Mouse (Mus musculus) lung, embryonic 16.5 days (tissue): ENCODE measurements around the gene Cabin1. TPM values are rescaled to one million over a fixed set of nuclear protein-coding genes. Genes with fewer than 3 reads are reported as not detected.

ENCODE experiments used
- ATAC-seq: fragments of 200-750 bp; cut with Nextera tagmentation; 2 replicates; pipeline ENCODE4 v1.8.0; 2017; ENCODE audit warnings: low read depth, mild to moderate bottlenecking, moderate library complexity
- H3K27ac ChIP-seq: fragments of 300-500 bp; sonication (generic); 2 replicates; pipeline ENCODE4 v1.5.1; 2014; ENCODE audit warnings: mild to moderate bottlenecking, control low read depth, low read length
- H3K27me3 ChIP-seq: fragments of 300-500 bp; sonication (generic); 2 replicates; pipeline ENCODE4 v1.6.1; 2014; ENCODE audit warnings: low read depth, low read length, mixed read lengths; ENCODE audit not compliant: control insufficient read depth, insufficient read depth
- H3K36me3 ChIP-seq: fragments of 300-500 bp; sonication (generic); 2 replicates; pipeline ENCODE4 v1.6.1; 2014; ENCODE audit warnings: low read length; ENCODE audit not compliant: control insufficient read depth, insufficient read depth
- H3K4me1 ChIP-seq: fragments of 300-500 bp; sonication (generic); replicated peaks from 2 replicates; pipeline ENCODE4 v1.6.1; 2014; ENCODE audit warnings: low read length, mixed read lengths; ENCODE audit not compliant: control insufficient read depth, insufficient read depth
- H3K4me2 ChIP-seq: fragments of 300-500 bp; sonication (generic); 2 replicates; pipeline ENCODE4 v1.6.1; 2014; ENCODE audit warnings: low read depth, low read length, control low read depth
- H3K4me3 ChIP-seq: fragments of 300-500 bp; sonication (generic); 2 replicates; pipeline ENCODE4 v1.5.1; 2014; ENCODE audit warnings: mild to moderate bottlenecking, low read length, control low read depth
- H3K9ac ChIP-seq: fragments of 300-500 bp; sonication (generic); 2 replicates; pipeline ENCODE4 v1.6.1; 2014; ENCODE audit warnings: low read length, control low read depth
- H3K9me3 ChIP-seq: fragments of 300-500 bp; sonication (generic); 2 replicates; pipeline ENCODE4 v1.6.1; 2016; ENCODE audit warnings: low read length; ENCODE audit not compliant: control insufficient read depth
- WGBS: fragments of 180-500 bp; shearing (Covaris S2); extraction: QIAGEN DNeasy Blood & Tissue Kit; methylation state at CpG from one replicate; pipeline ENCODE4 v1.1.7; 2014; 5-methylcytosine and 5-hydroxymethylcytosine counted together
- polyA plus RNA-seq: library from polyadenylated mRNA; unstranded; fragments of >200 nt; fragmentation: Nextera tagmentation; extraction: Ambion mirVana; gene quantifications from 2 replicates; pipeline ENCODE4 v1.2.1, GENCODE M21; 2015

Gene Cabin1
- polyA plus RNA-seq, 1 experiment from 2014 or later, result 39.7 TPM

DNA sequence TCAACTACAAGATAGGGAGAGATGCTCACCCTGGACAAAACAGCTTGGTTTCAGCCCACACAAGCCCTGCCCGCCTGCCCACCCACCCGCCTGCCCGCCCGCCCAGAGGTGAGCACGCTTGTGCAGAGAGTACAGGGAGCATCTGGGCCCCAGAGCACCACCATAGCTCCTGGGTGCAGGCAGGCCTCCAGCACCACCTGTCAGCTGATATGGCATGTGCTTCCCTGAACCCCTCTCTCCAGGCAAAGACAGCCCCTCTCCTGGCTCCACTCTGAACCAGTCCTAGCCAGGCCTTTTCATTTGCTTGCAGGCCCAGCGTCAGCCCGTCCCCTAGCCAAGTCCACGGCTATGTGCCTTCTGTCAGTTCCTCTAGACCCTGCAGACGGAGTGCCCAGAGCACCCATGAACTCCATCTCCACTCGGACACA, 83.6 kb downstream of the Cabin1 start:
- no peak overlapping the region for H3K4me3 ChIP-seq
- no peak overlapping the region for H3K27ac ChIP-seq
- no peaks in the 10 kb centered on the region for H3K27me3 ChIP-seq
- H3K9me3 ChIP-seq, result no peaks in the 10 kb centered on the region
- no peak overlapping the region for H3K9ac ChIP-seq
- no peak for ATAC-seq
- H3K36me3 ChIP-seq, result no peaks in the 10 kb centered on the region
- WGBS, result 89% methylated on average over 10 of the region's 10 CpGs
- H3K4me2 ChIP-seq, result no peak overlapping the region
- peaks cover 31% of the 10 kb centered on the region for H3K4me1 ChIP-seq

DNA sequence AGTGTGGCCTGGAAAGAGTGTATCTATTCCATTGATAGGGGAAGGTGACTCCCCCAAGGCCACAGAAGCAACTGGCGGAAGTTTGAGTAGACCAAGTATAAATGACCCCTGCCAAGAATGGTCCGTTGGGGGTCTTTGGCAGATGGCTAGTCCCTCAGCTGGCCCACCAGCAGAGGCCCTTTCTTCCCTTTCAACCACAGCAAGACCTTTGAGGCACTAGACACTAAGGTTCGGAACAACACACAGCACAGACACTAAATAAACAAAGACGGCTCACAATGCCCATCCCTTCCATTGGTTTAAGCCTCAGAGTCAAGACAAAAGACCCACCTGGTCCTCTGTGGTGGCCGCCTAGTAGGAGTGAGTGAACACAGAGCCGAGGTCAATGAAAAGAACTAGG, 84.9 kb downstream of the Cabin1 start:
- no peak overlapping the region for H3K9ac ChIP-seq
- no peaks in the 10 kb centered on the region for H3K27me3 ChIP-seq
- no peaks in the 10 kb centered on the region for H3K36me3 ChIP-seq
- H3K4me1 ChIP-seq, result peaks cover 36% of the 10 kb centered on the region
- no peaks in the 10 kb centered on the region for H3K9me3 ChIP-seq
- ATAC-seq, result no peak
- no peak overlapping the region for H3K4me2 ChIP-seq
- H3K27ac ChIP-seq, result no peak overlapping the region
- H3K4me3 ChIP-seq, result no peak overlapping the region
- WGBS, result 87% methylated on average over 6 of the region's 6 CpGs

DNA sequence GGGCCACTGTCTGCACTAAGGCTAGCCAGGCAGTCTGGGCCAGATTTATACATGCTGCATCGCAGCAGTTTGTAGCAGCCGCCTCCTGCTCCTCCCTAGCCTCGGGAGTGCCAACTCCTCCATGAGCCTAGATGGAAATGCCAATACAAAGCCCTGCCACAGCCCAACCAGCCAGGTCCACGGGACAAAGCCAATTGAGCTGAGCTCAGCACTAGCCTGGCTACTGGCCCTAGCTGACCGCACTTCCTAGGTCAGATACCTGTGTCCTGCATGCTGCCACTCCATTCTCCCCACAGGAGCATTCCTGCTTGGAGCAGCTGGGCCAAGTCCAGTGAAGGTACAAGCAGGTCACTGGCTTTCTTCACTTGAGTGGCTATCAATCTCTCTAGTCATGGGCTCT, 86.2 kb downstream of the Cabin1 start:
- 72% methylated on average over 5 of the region's 5 CpGs for WGBS
- H3K9ac ChIP-seq, result peak overlapping the region; percentile 47
- peaks cover 36% of the 10 kb centered on the region for H3K4me1 ChIP-seq
- no peak overlapping the region for H3K4me2 ChIP-seq
- no peak overlapping the region for H3K4me3 ChIP-seq
- H3K27ac ChIP-seq, result peak overlapping the region; percentile 95
- no peaks in the 10 kb centered on the region for H3K27me3 ChIP-seq
- peak; percentile 7; the same call in 1 of the 2 replicates for ATAC-seq
- H3K36me3 ChIP-seq, result no peaks in the 10 kb centered on the region
- H3K9me3 ChIP-seq, result no peaks in the 10 kb centered on the region

DNA sequence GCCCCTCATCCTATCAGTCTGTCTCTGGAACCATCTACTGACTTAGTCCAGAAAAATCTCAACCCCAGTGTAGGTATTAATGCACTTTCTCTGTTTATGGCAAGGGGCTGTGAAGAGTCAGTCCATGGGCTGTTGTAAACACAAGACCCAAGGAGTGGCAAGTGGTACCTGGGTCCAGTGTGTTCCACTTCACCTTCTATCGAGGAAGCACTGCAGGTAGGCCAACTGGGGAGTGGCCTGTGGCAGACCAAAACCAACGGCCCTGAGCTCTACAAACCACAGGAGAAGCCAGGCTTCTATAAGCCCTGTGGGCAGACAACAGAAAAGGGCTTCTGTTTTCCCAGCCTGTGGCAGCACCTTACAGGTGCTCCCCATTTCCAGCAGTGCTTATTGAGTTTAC, 86.6 kb downstream of the Cabin1 start:
- Histone ChIP-seq H3K4me3 (no peak overlapping the region), H3K9me3 (no peaks in the 10 kb centered on the region), H3K4me1 (peaks cover 36% of the 10 kb centered on the region), H3K27ac (peak overlapping the region; percentile 95), H3K4me2 (0 out of 2 replicates have a peak overlapping the region, but pooled peaks have one; percentile 32), H3K9ac (peak overlapping the region; percentile 47), H3K27me3 (no peaks in the 10 kb centered on the region), H3K36me3 (no peaks in the 10 kb centered on the region)
- ATAC-seq, result peak; percentile 24; the same call in 1 of the 2 replicates
- 62% methylated on average over 2 of the region's 2 CpGs for WGBS

DNA sequence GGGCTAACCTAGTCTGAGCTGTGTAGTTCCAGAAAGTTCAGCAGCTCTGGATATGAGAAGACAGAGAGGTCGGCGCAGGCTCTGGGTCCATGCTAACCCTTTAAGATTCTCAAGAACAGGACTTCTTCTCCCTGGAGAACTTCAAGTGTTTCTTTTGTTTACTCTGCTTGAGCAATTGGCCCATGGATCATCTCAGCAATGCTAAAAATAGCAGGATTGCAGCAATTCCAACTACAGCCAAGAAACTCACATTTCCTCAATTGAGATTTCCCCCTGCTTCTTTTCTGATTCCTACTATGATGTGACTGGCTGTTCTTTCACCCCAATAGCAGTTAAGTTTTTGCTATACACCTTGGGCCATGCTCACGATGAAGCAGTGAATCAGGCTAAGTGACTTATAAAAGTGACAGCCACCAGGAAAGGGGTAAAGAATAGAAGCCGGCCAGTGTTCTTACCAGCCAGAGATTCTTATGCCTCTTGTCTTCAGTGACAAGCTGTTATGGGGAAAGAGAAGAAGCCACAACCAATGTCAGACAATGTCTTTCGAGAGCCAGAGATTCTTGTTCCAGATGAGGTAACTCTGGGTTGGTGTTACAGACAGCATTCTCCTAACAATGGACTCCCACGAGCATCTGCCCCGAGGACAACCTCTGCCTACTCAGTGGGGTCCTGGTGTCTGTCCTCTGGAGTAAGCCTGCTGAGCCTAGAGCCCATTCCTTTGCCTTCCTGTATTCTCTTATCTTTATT, 87.1 kb downstream of the Cabin1 start:
- H3K27ac ChIP-seq, result peak overlapping the region; percentile 95
- H3K4me1 ChIP-seq, result peaks cover 36% of the 10 kb centered on the region
- H3K4me3 ChIP-seq, result no peak overlapping the region
- peak overlapping the region; percentile 47 for H3K9ac ChIP-seq
- H3K36me3 ChIP-seq, result no peaks in the 10 kb centered on the region
- H3K27me3 ChIP-seq, result no peaks in the 10 kb centered on the region
- peak; percentile 77 for ATAC-seq
- 40% methylated on average over 7 of the region's 7 CpGs for WGBS
- no peaks in the 10 kb centered on the region for H3K9me3 ChIP-seq
- peak overlapping the region; percentile 32 for H3K4me2 ChIP-seq

DNA sequence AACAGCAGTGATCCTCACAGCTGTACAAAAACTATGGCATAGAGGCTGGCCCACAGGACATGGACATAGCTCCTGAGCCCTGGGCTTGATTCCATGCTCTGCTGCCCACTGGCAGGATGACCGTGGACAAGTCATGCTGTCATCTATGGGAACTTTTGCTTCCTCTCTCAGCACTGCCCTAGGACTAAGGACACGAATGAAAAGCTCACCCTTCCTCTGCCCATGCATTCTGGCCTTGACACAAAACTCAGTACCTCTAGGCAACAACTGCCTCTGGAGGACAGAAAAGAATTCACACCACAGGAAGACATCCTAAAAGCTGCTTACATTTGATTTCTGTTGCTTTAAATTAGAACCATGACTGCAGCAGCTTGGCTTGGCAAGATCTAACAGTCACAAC, 87.9 kb downstream of the Cabin1 start:
- H3K36me3 ChIP-seq, result no peaks in the 10 kb centered on the region
- H3K27ac ChIP-seq, result peak overlapping the region; percentile 95
- 57% methylated on average over 2 of the region's 2 CpGs for WGBS
- peak overlapping the region; percentile 25; the same call in 1 of the 2 replicates for H3K4me2 ChIP-seq
- H3K9me3 ChIP-seq, result no peaks in the 10 kb centered on the region
- H3K27me3 ChIP-seq, result no peaks in the 10 kb centered on the region
- no peak overlapping the region for H3K9ac ChIP-seq
- H3K4me3 ChIP-seq, result no peak overlapping the region
- peaks cover 36% of the 10 kb centered on the region for H3K4me1 ChIP-seq
- peak; percentile 6; the same call in 1 of the 2 replicates for ATAC-seq

DNA sequence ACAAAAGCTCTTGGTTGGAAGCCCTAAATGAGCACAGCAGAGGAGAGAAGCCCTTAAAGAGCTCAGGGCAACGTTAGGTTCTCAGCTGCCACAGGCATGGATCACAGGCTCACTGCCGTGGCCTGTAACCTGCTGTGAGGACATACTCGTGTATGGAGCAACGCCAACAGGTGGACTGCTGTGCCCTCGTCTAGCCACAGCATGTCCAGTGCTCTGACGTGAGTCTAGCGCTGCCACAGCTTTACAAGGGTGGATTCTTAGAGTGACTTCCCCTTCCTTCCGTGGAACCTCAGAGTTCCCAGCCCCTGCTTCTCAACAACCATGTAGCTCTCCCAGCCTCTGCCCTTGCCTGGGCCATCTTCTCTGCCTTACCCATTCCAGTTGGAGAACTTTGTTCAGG, 88.5 kb downstream of the Cabin1 start:
- WGBS, result 81% methylated on average over 8 of the region's 8 CpGs
- Histone ChIP-seq H3K4me1 (peaks cover 36% of the 10 kb centered on the region), H3K4me2 (no peak overlapping the region), H3K27me3 (no peaks in the 10 kb centered on the region), H3K36me3 (no peaks in the 10 kb centered on the region), H3K9me3 (no peaks in the 10 kb centered on the region), H3K9ac (no peak overlapping the region), H3K27ac (peak overlapping the region; percentile 1; the same call in 1 of the 2 replicates), H3K4me3 (no peak overlapping the region)
- no peak for ATAC-seq

DNA sequence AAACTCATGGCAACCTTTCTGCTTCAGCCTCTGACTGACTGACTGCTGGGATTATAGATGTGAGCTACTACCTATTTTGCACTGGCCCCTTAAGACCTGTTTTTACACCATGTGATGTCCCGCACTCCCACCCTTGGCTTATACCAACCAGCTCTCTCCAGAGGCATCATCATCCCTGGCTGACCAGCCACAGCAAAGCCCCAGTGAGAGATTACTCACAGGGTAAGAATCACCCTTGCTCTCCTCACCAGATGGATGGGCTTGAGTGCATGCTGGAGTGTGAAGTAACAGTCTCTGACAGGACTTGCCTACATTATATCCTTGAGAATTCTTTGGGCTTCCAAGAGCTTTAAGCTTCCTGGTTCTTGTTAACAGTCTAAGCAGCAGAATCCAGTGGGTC, 94.2 kb downstream of the Cabin1 start:
- Histone ChIP-seq H3K4me3 (no peak overlapping the region), H3K27ac (no peak overlapping the region), H3K9me3 (no peaks in the 10 kb centered on the region), H3K4me1 (peaks cover 9% of the 10 kb centered on the region), H3K4me2 (no peak overlapping the region), H3K27me3 (no peaks in the 10 kb centered on the region), H3K9ac (no peak overlapping the region), H3K36me3 (no peaks in the 10 kb centered on the region)
- WGBS, result 100% methylated on average over 1 of the region's 1 CpGs
- no peak for ATAC-seq

DNA sequence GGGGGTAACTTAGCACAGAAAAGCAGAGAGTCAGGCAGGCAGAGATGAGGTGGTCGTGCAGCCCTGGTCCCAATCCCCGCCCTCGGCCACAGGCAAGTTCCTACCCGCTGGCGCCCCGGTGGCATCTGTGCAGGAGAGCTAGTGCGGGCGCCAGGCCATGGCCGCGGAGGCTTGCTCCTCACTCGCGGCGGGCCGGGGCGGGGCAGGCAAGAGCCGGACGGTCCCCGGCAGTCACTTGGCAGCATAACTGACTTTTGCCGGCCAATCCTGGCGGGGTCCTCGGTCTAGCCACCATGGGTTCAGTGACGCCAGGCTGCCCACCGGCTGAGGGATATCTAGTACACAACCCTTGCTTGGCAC, 96.2 kb downstream of the Cabin1 start:
- Histone ChIP-seq H3K4me3 (peak overlapping the region; percentile 60), H3K4me1 (peaks cover 9% of the 10 kb centered on the region), H3K9me3 (no peaks in the 10 kb centered on the region), H3K4me2 (peak overlapping the region; percentile 84), H3K9ac (peak overlapping the region; percentile 73), H3K27me3 (no peaks in the 10 kb centered on the region), H3K27ac (peak overlapping the region; percentile 81), H3K36me3 (no peaks in the 10 kb centered on the region)
- peak; percentile 89 for ATAC-seq
- WGBS, result 0% methylated on average over 22 of the region's 23 CpGs
